Mouse (Mus musculus) CH12.LX (cell line): Measurements from ENCODE around the gene Col23a1. TPM values are rescaled to one million over a fixed set of nuclear protein-coding genes. Genes with fewer than 3 reads are reported as not detected.

Experiments used
- DNase-seq: peaks from one replicate; pipeline ENCODE4 v3.0.0-alpha.2; 2013; ENCODE audit errors: extremely low read depth
- H3K27ac ChIP-seq: 2 replicates; pipeline ENCODE4 v1.5.1; 2012; ENCODE audit warnings: low read depth, mild to moderate bottlenecking, control low read depth, moderate library complexity; ENCODE audit not compliant: insufficient read depth
- H3K27me3 ChIP-seq: replicated peaks from 2 replicates; pipeline ENCODE3; 2012; ENCODE audit warnings: inconsistent platforms
- H3K36me3 ChIP-seq, 2 experiments: replicated peaks in 1 of 2; 2 replicates each; pipeline versions ENCODE3 to v1.6.1; 2012; ENCODE audit warnings: inconsistent platforms in 1 of 2, low read length in 1 of 2, mild to moderate bottlenecking in 1 of 2, mixed read lengths in 1 of 2, moderate library complexity in 1 of 2; ENCODE audit not compliant: control insufficient read depth in 1 of 2, insufficient read depth in 1 of 2
- H3K4me1 ChIP-seq, 2 experiments: 2 replicates each; pipeline ENCODE4 v1.6.1; 2012; ENCODE audit warnings: inconsistent platforms in 1 of 2, moderate library complexity in 1 of 2; ENCODE audit not compliant: insufficient read depth in 2 of 2, control insufficient read depth in 1 of 2
- H3K4me2 ChIP-seq: 2 replicates; pipeline ENCODE4 v1.6.1; 2012; ENCODE audit warnings: low read depth, mild to moderate bottlenecking, control low read depth; ENCODE audit not compliant: poor library complexity, insufficient read depth, severe bottlenecking
- H3K4me3 ChIP-seq, 3 experiments: fragments of 150-350 bp in 1 of 3; sonication (generic) in 1 of 3; replicated peaks in 1 of 3; 2 replicates each; pipeline versions ENCODE3 to v1.5.1; 2011 to 2012; ENCODE audit warnings: low read depth in 2 of 3, low read length in 2 of 3, mild to moderate bottlenecking in 2 of 3, moderate library complexity in 2 of 3, control low read depth in 1 of 3, improper control_type of control experiment in 1 of 3, inconsistent platforms in 1 of 3, mixed read lengths in 1 of 3; ENCODE audit not compliant: poor library complexity in 1 of 3
- H3K79me2 ChIP-seq: replicated peaks from 2 replicates; pipeline ENCODE4 v1.6.1; 2012; ENCODE audit warnings: mild to moderate bottlenecking, moderate library complexity; ENCODE audit not compliant: control insufficient read depth, poor library complexity, insufficient read depth, severe bottlenecking; ENCODE audit errors: extremely low read depth
- H3K9ac ChIP-seq: 2 replicates; pipeline ENCODE4 v1.6.1; 2012; ENCODE audit warnings: low read depth, mild to moderate bottlenecking, control low read depth, moderate library complexity; ENCODE audit not compliant: insufficient read depth
- H3K9me3 ChIP-seq: replicated peaks from 2 replicates; pipeline ENCODE3; 2012; ENCODE audit warnings: low read length, inconsistent platforms, mixed read lengths
- CHD2 ChIP-seq: IDR thresholded peaks from 2 replicates; pipeline ENCODE4 v1.6.1; 2011; ENCODE audit warnings: low read length, improper control_type of control experiment
- CTCF ChIP-seq, 2 experiments: IDR thresholded peaks in 1 of 2; conservative IDR thresholded peaks in 1 of 2; 2 replicates each; pipeline ENCODE4 v1.5.1; 2011 to 2012; ENCODE audit warnings: low read depth in 2 of 2, low read length in 2 of 2, improper control_type of control experiment in 1 of 2, inconsistent platforms in 1 of 2, mild to moderate bottlenecking in 1 of 2, moderate library complexity in 1 of 2
- HCFC1 ChIP-seq: IDR thresholded peaks from 2 replicates; pipeline ENCODE4 v1.6.1; 2012; ENCODE audit warnings: low read depth, mild to moderate bottlenecking, inconsistent platforms, low read length, improper control_type of control experiment
- IRF4 ChIP-seq: IDR thresholded peaks from 2 replicates; pipeline ENCODE4 v1.6.1; 2014; ENCODE audit warnings: low read depth, mild to moderate bottlenecking, inconsistent platforms, low read length, improper control_type of control experiment
- KAT2A ChIP-seq: IDR thresholded peaks from 2 replicates; pipeline ENCODE4 v1.6.1; 2012; ENCODE audit warnings: low read length, improper control_type of control experiment, inconsistent platforms; ENCODE audit not compliant: insufficient replicate concordance
- MAZ ChIP-seq: IDR thresholded peaks from 2 replicates; pipeline ENCODE4 v1.6.1; 2012; ENCODE audit warnings: low read depth, mild to moderate bottlenecking, inconsistent platforms, low read length, improper control_type of control experiment, moderate library complexity
- MXI1 ChIP-seq: IDR thresholded peaks from 2 replicates; pipeline ENCODE4 v1.6.1; 2011; ENCODE audit warnings: mild to moderate bottlenecking, low read depth, low read length, improper control_type of control experiment
- POLR2A ChIP-seq: IDR thresholded peaks from 2 replicates; pipeline ENCODE4 v1.6.1; 2011; ENCODE audit warnings: low read depth, mild to moderate bottlenecking, improper control_type of control experiment, low read length
- TBP ChIP-seq: conservative IDR thresholded peaks from 2 replicates; pipeline ENCODE4 v1.6.1; 2011; ENCODE audit warnings: low read depth, low read length, improper control_type of control experiment
- UBTF ChIP-seq: IDR thresholded peaks from 2 replicates; pipeline ENCODE4 v1.6.1; 2012; ENCODE audit warnings: low read depth, mild to moderate bottlenecking, inconsistent platforms, low read length, improper control_type of control experiment, moderate library complexity
- USF1 ChIP-seq: IDR thresholded peaks from 2 replicates; pipeline ENCODE4 v1.6.1; 2014; ENCODE audit warnings: low read depth, mild to moderate bottlenecking, inconsistent platforms, low read length, improper control_type of control experiment
- ZC3H11A ChIP-seq: IDR thresholded peaks from 2 replicates; pipeline ENCODE4 v1.6.1; 2012; ENCODE audit warnings: low read depth, mild to moderate bottlenecking, inconsistent platforms, low read length, improper control_type of control experiment
- dilution Hi-C: fragments of 300-500 bp; cut with MboI; formaldehyde crosslinking; loops from 2 replicates; pipeline ENCODE4 v1.14.3; 2020; ENCODE audit warnings: low sequenced_read_pairs; ENCODE audit not compliant: extremely low pct_unique_long_range_greater_than_20kb, extremely low pct_ligation_motif_present
- in situ Hi-C: fragments of 300-500 bp; cut with MboI; formaldehyde crosslinking; loops from 3 replicates; pipeline ENCODE4 v1.14.3; 2019; ENCODE audit warnings: low sequenced_read_pairs, low pct_ligation_motif_present, low pct_unique_long_range_greater_than_20kb, mixed read lengths
- polyA plus RNA-seq: library from polyadenylated mRNA; unstranded; fragments of >175 nt; gene quantifications from 2 replicates; pipeline ENCODE4 v1.2.1, GENCODE M21; 2012; ENCODE audit warnings: low read depth; ENCODE audit not compliant: insufficient read length
- total RNA-seq, 2 experiments: library from RNA; depleted of rRNA; stranded (reverse); fragments of 300-350 nt in 1 of 2; fragments of >200 nt in 1 of 2; gene quantifications; 2 replicates each; pipeline ENCODE4 v1.2.3; 2012 to 2014

Col23a1 gene
- total and polyA plus RNA-seq, 3 experiments, result 0.04 to 0.20 (median 0.08) TPM

- Histone ChIP-seq H3K79me2 (no peaks in the 10 kb centered on the region), H3K27ac (no peak overlapping the region), H3K4me1 (peaks cover 11 to 39% of the 10 kb centered on the region in 2 experiments), H3K27me3 (no peaks in the 10 kb centered on the region), H3K9ac (no peak overlapping the region), H3K36me3 (peaks cover 33 to 56% of the 10 kb centered on the region in 2 experiments), H3K4me3 (no peak overlapping the region), H3K9me3 (no peaks in the 10 kb centered on the region), H3K4me2 (0 out of 2 replicates have a peak overlapping the region, but pooled peaks have one; percentile 9)
- TF ChIP-seq ZC3H11A (no peak), MAZ (no peak), CHD2 (no peak), TBP (no peak), USF1 (no peak), MXI1 (no peak), HCFC1 (no peak), UBTF (no peak)
- DNase-seq, result no peak
- dilution Hi-C loops, result no loop called here
- in situ Hi-C loops, result no loop called here
These were observed 296.7 kb downstream of the Col23a1 start for GRCm38 (mm10) chr11:51586411-51586810.

GRCm38 (mm10) chr11:51587059-51587458, 297.3 kb downstream of the Col23a1 start:
- peak; percentile 13; the same call in 1 of the 2 replicates for TF ChIP-seq POLR2A
- TF ChIP-seq IRF4, result no peak
- H3K9ac ChIP-seq, result no peak overlapping the region
- no peak for DNase-seq
- H3K36me3 ChIP-seq, result peaks cover 39 to 63% of the 10 kb centered on the region in 2 experiments
- H3K79me2 ChIP-seq, result no peaks in the 10 kb centered on the region
- H3K4me1 ChIP-seq, result peaks cover 11 to 39% of the 10 kb centered on the region in 2 experiments
- no peaks in the 10 kb centered on the region for H3K9me3 ChIP-seq
- H3K27me3 ChIP-seq, result no peaks in the 10 kb centered on the region
- H3K4me3 ChIP-seq, result no peak overlapping the region
- dilution Hi-C loops, result no loop called here
- in situ Hi-C loops, result no loop called here
- no peak overlapping the region for H3K4me2 ChIP-seq
- H3K27ac ChIP-seq, result no peak overlapping the region

- no peak overlapping the region for H3K9ac ChIP-seq
- dilution Hi-C loops, result no loop called here
- in situ Hi-C loops, result no loop called here
- DNase-seq, result no peak
- no peak overlapping the region for H3K27ac ChIP-seq
- H3K9me3 ChIP-seq, result no peaks in the 10 kb centered on the region
- H3K4me1 ChIP-seq, result peaks cover 9 to 28% of the 10 kb centered on the region in 2 experiments
- H3K27me3 ChIP-seq, result no peaks in the 10 kb centered on the region
- no peak overlapping the region for H3K4me3 ChIP-seq
- no peaks in the 10 kb centered on the region for H3K79me2 ChIP-seq
- H3K36me3 ChIP-seq, result peaks cover 55 to 81% of the 10 kb centered on the region in 2 experiments
- H3K4me2 ChIP-seq, result no peak overlapping the region
- TF ChIP-seq KAT2A, result no peak
- TF ChIP-seq CTCF (conservative IDR thresholded peaks at IDR 0.05 in 1 of 2, IDR thresholded peaks at IDR 0.05 in 1 of 2; ENCODE audit: low read depth in 2 of 2, low read length in 2 of 2), result peak in 1 of 2 experiments; percentile 37; a peak in 1 of 4 replicates
These were observed 299.1 kb downstream of the Col23a1 start for GRCm38 (mm10) chr11:51588833-51589232.
